Mouse (Mus musculus) myocyte (in vitro differentiated cells): Measurements from ENCODE around the gene Cgrrf1. TPM values are rescaled to one million over a fixed set of nuclear protein-coding genes. Genes with fewer than 3 reads are reported as not detected.

Experiments used
- H3K27me3 ChIP-seq: one replicate; pipeline ENCODE4 v1.6.1; 2011; ENCODE audit not compliant: control insufficient read depth, insufficient read depth, insufficient read length
- H3K36me3 ChIP-seq: one replicate; pipeline ENCODE4 v1.6.1; 2011; ENCODE audit not compliant: control insufficient read depth, insufficient read depth
- H3K4me2 ChIP-seq: one replicate; pipeline ENCODE4 v1.6.1; 2011; ENCODE audit warnings: low read depth, control low read depth
- H3K4me3 ChIP-seq: one replicate; pipeline ENCODE4 v1.5.1; 2011; ENCODE audit warnings: mild to moderate bottlenecking, control low read depth, moderate library complexity
- H3K79me2 ChIP-seq: one replicate; pipeline ENCODE4 v1.6.1; 2011; ENCODE audit not compliant: control insufficient read depth, insufficient read depth
- H3ac ChIP-seq: one replicate; pipeline ENCODE4 v1.6.1; 2011; ENCODE audit not compliant: control insufficient read depth, insufficient read length
- CEBPB ChIP-seq: IDR thresholded peaks from 2 replicates; pipeline ENCODE4 v1.6.1; 2011; ENCODE audit warnings: mild to moderate bottlenecking, moderate library complexity; ENCODE audit not compliant: poor library complexity, insufficient read depth, severe bottlenecking
- E2F4 ChIP-seq: IDR thresholded peaks from one replicate; pipeline ENCODE4 v1.6.1; 2011; ENCODE audit warnings: mild to moderate bottlenecking, control low read depth, moderate library complexity; ENCODE audit not compliant: insufficient read depth
- MAX ChIP-seq: IDR thresholded peaks from one replicate; pipeline ENCODE4 v1.6.1; 2011; ENCODE audit warnings: low read depth, mild to moderate bottlenecking, control low read depth
- MYOD1 ChIP-seq, 3 experiments: IDR thresholded peaks; one replicate each; pipeline ENCODE4 v1.6.1; 2011; ENCODE audit warnings: control low read depth in 2 of 3, low read depth in 2 of 3, mild to moderate bottlenecking in 2 of 3, moderate library complexity in 1 of 3; ENCODE audit not compliant: insufficient read length in 2 of 3, control insufficient read depth in 1 of 3
- MYOG ChIP-seq, 3 experiments: IDR thresholded peaks; one replicate each; pipeline ENCODE4 v1.6.1; 2011; ENCODE audit warnings: control low read depth in 2 of 3, low read depth in 2 of 3, mild to moderate bottlenecking in 2 of 3; ENCODE audit not compliant: insufficient read length in 2 of 3, control insufficient read depth in 1 of 3, insufficient read depth in 1 of 3
- POLR2A ChIP-seq: IDR thresholded peaks from one replicate; pipeline ENCODE4 v1.6.1; 2011; ENCODE audit warnings: low read depth, mild to moderate bottlenecking, control low read depth, moderate library complexity; ENCODE audit not compliant: insufficient read length
- POLR2AphosphoS2 ChIP-seq: IDR thresholded peaks from one replicate; pipeline ENCODE4 v1.6.1; 2011; ENCODE audit warnings: low read depth, control low read depth; ENCODE audit not compliant: insufficient read length
- REST ChIP-seq: IDR thresholded peaks from one replicate; pipeline ENCODE4 v1.6.1; 2011; ENCODE audit warnings: mild to moderate bottlenecking, control low read depth, moderate library complexity; ENCODE audit not compliant: insufficient read depth, insufficient read length
- SRF ChIP-seq: IDR thresholded peaks from one replicate; pipeline ENCODE4 v1.6.1; 2011; ENCODE audit warnings: low read depth; ENCODE audit not compliant: control insufficient read depth, insufficient read length
- TCF12 ChIP-seq: IDR thresholded peaks from one replicate; pipeline ENCODE4 v1.6.1; 2011; ENCODE audit warnings: mild to moderate bottlenecking, control low read depth; ENCODE audit not compliant: poor library complexity, insufficient read depth, severe bottlenecking
- TCF3 ChIP-seq: IDR thresholded peaks from one replicate; pipeline ENCODE4 v1.6.1; 2011; ENCODE audit warnings: low read depth, control low read depth; ENCODE audit not compliant: insufficient read length
- USF1 ChIP-seq: IDR thresholded peaks from one replicate; pipeline ENCODE4 v1.6.1; 2011; ENCODE audit warnings: low read depth, mild to moderate bottlenecking, control low read depth, moderate library complexity
- polyA plus RNA-seq: library from polyadenylated mRNA; unstranded; fragments of >200 nt; fragmentation: generic; extraction: Trizol; gene quantifications from one replicate; pipeline ENCODE4 v1.2.1, GENCODE M21; 2012; ENCODE audit warnings: missing spikeins

Gene Cgrrf1
- polyA plus RNA-seq, 1 experiment, result 40.6 TPM

GRCm38 (mm10) chr14:46787454-46787786, 44.5 kb upstream of the Cgrrf1 start:
- Histone ChIP-seq H3ac (peak overlapping the region; percentile 65), H3K27me3 (no peaks in the 10 kb centered on the region), H3K4me3 (peak overlapping the region; percentile 59), H3K4me2 (peak overlapping the region; percentile 76), H3K79me2 (peaks cover 53% of the 10 kb centered on the region), H3K36me3 (peaks cover 15% of the 10 kb centered on the region)
- TF ChIP-seq TCF3 (no peak), E2F4 (no peak), MYOD1 (IDR thresholded peaks at IDR 0.05; ENCODE audit: control insufficient read depth in 1 of 3, insufficient read length in 2 of 3, low read depth in 2 of 3) (no peak)

GRCm38 (mm10) chr14:46787787-46788504, 44.0 kb upstream of the Cgrrf1 start, which contains the start of gene Cnih1:
TSS of gene Cnih1 (minus strand) at chr14:46788411.
- no peaks in the 10 kb centered on the region for H3K27me3 ChIP-seq
- H3K4me2 ChIP-seq, result peak within 1 kb of the TSS; percentile 76
- peaks cover 48% of the 10 kb centered on the region for H3K79me2 ChIP-seq
- peak within 1 kb of the TSS; percentile 65 for H3ac ChIP-seq
- H3K4me3 ChIP-seq, result peak within 1 kb of the TSS; percentile 59
- H3K36me3 ChIP-seq, result peaks cover 14% of the 10 kb centered on the region
- TF ChIP-seq CEBPB, result no peak
- no peak for TF ChIP-seq MAX
- peak; percentile 87 for TF ChIP-seq POLR2AphosphoS2
- TF ChIP-seq MYOD1 (IDR thresholded peaks at IDR 0.05; ENCODE audit: control insufficient read depth in 1 of 3, insufficient read length in 2 of 3, low read depth in 2 of 3), result no peak
- no peak for TF ChIP-seq TCF3
- TF ChIP-seq POLR2A, result peak; percentile 78
- TF ChIP-seq USF1, result no peak
- TF ChIP-seq SRF, result peak; percentile 49
- TF ChIP-seq MYOG (IDR thresholded peaks at IDR 0.05; ENCODE audit: control insufficient read depth in 1 of 3, insufficient read depth in 1 of 3, insufficient read length in 2 of 3, low read depth in 2 of 3), result peak in 1 of 3 experiments; percentile 7
- TF ChIP-seq REST, result no peak
- TF ChIP-seq E2F4, result no peak
- no peak for TF ChIP-seq TCF12

- peak overlapping the region; percentile 65 for H3ac ChIP-seq
- TF ChIP-seq MYOD1 (IDR thresholded peaks at IDR 0.05; ENCODE audit: control insufficient read depth in 1 of 3, insufficient read length in 2 of 3, low read depth in 2 of 3), result no peak
- no peak for TF ChIP-seq TCF3
- TF ChIP-seq MAX, result no peak
- TF ChIP-seq E2F4, result no peak
- no peak for TF ChIP-seq MYOG (IDR thresholded peaks at IDR 0.05; ENCODE audit: control insufficient read depth in 1 of 3, insufficient read depth in 1 of 3, insufficient read length in 2 of 3, low read depth in 2 of 3)
- no peak for TF ChIP-seq SRF
- TF ChIP-seq REST, result no peak
- no peak for TF ChIP-seq POLR2A
- H3K27me3 ChIP-seq, result no peaks in the 10 kb centered on the region
- H3K4me3 ChIP-seq, result peak overlapping the region; percentile 59
- peaks cover 43% of the 10 kb centered on the region for H3K79me2 ChIP-seq
- H3K36me3 ChIP-seq, result peaks cover 8% of the 10 kb centered on the region
- peak overlapping the region; percentile 58 for H3K4me2 ChIP-seq
Observed at GRCm38 (mm10) chr14:46788505-46788901, 43.4 kb upstream of the Cgrrf1 start.

- H3K27me3 ChIP-seq, result no peaks in the 10 kb centered on the region
- TF ChIP-seq CEBPB, result no peak
- TF ChIP-seq MYOG (IDR thresholded peaks at IDR 0.05; ENCODE audit: control insufficient read depth in 1 of 3, insufficient read depth in 1 of 3, insufficient read length in 2 of 3, low read depth in 2 of 3), result no peak
- TF ChIP-seq E2F4, result no peak
- TF ChIP-seq REST, result no peak
- TF ChIP-seq POLR2AphosphoS2, result no peak
- TF ChIP-seq TCF12, result no peak
- no peak for TF ChIP-seq TCF3
- H3ac ChIP-seq, result no peak overlapping the region
- no peak overlapping the region for H3K4me2 ChIP-seq
- H3K4me3 ChIP-seq, result no peak overlapping the region
- no peaks in the 10 kb centered on the region for H3K36me3 ChIP-seq
- H3K79me2 ChIP-seq, result peaks cover 25% of the 10 kb centered on the region
Observed at GRCm38 (mm10) chr14:46790303-46790702, 41.6 kb upstream of the Cgrrf1 start.

GRCm38 (mm10) chr14:46790723-46791122, 41.2 kb upstream of the Cgrrf1 start:
- no peak overlapping the region for H3K4me3 ChIP-seq
- H3K36me3 ChIP-seq, result no peaks in the 10 kb centered on the region
- H3ac ChIP-seq, result no peak overlapping the region
- H3K27me3 ChIP-seq, result no peaks in the 10 kb centered on the region
- peaks cover 21% of the 10 kb centered on the region for H3K79me2 ChIP-seq
- TF ChIP-seq POLR2A (no peak), USF1 (peak; percentile 21)
- peak overlapping the region; percentile 1 for H3K4me2 ChIP-seq

- TF ChIP-seq SRF, result no peak
- no peak for TF ChIP-seq MYOG (IDR thresholded peaks at IDR 0.05; ENCODE audit: control insufficient read depth in 1 of 3, insufficient read depth in 1 of 3, insufficient read length in 2 of 3, low read depth in 2 of 3)
- no peak for TF ChIP-seq TCF12
- no peak for TF ChIP-seq TCF3
- no peak for TF ChIP-seq REST
- no peak for TF ChIP-seq CEBPB
- TF ChIP-seq USF1, result no peak
- no peak for TF ChIP-seq MYOD1 (IDR thresholded peaks at IDR 0.05; ENCODE audit: control insufficient read depth in 1 of 3, insufficient read length in 2 of 3, low read depth in 2 of 3)
- TF ChIP-seq MAX, result no peak
- TF ChIP-seq POLR2AphosphoS2, result no peak
- no peak for TF ChIP-seq E2F4
- no peak for TF ChIP-seq POLR2A
- H3K4me2 ChIP-seq, result no peak overlapping the region
- no peak overlapping the region for H3K4me3 ChIP-seq
- no peaks in the 10 kb centered on the region for H3K27me3 ChIP-seq
- H3ac ChIP-seq, result no peak overlapping the region
- H3K36me3 ChIP-seq, result peaks cover 1% of the 10 kb centered on the region
- no peaks in the 10 kb centered on the region for H3K79me2 ChIP-seq
Observed at GRCm38 (mm10) chr14:46794157-46794556, 37.8 kb upstream of the Cgrrf1 start.
